Mouse (Mus musculus) midbrain, embryonic 10.5 days (tissue): Measurements from ENCODE around the gene Cep63. TPM values are rescaled to one million over a fixed set of nuclear protein-coding genes. Genes with fewer than 3 reads are reported as not detected.

Source experiments
- DNase-seq: peaks from one replicate; pipeline ENCODE4 v3.0.0-alpha.2; 2017; ENCODE audit warnings: low spot score
- H3K27ac ChIP-seq: fragments of 300-500 bp; sonication (generic); replicated peaks from 2 replicates; pipeline ENCODE4 v1.5.1; 2016; ENCODE audit warnings: mild to moderate bottlenecking
- H3K27me3 ChIP-seq: fragments of 300-500 bp; sonication (generic); 2 replicates; pipeline ENCODE4 v1.6.1; 2016; ENCODE audit warnings: low read depth, mild to moderate bottlenecking; ENCODE audit not compliant: poor library complexity, severe bottlenecking
- H3K36me3 ChIP-seq: fragments of 300-500 bp; sonication (generic); 2 replicates; pipeline ENCODE4 v1.6.1; 2016; ENCODE audit warnings: mild to moderate bottlenecking, moderate library complexity
- H3K4me1 ChIP-seq: fragments of 300-500 bp; sonication (generic); 2 replicates; pipeline ENCODE4 v1.6.1; 2016
- H3K4me3 ChIP-seq: fragments of 300-500 bp; sonication (generic); 2 replicates; pipeline ENCODE4 v1.5.1; 2016; ENCODE audit warnings: mild to moderate bottlenecking, moderate library complexity
- H3K9me3 ChIP-seq: fragments of 300-500 bp; sonication (generic); replicated peaks from 2 replicates; pipeline ENCODE4 v1.6.1; 2016; ENCODE audit warnings: mild to moderate bottlenecking
- WGBS: fragments of 180-500 bp; shearing (Covaris S2); methylation state at CpG from one replicate; pipeline ENCODE4 v1.1.7; 2016; 5-methylcytosine and 5-hydroxymethylcytosine counted together
- polyA plus RNA-seq: library from polyadenylated mRNA; unstranded; fragments of >200 nt; fragmentation: Nextera tagmentation; extraction: Ambion mirVana; gene quantifications from 2 replicates; pipeline ENCODE4 v1.2.1, GENCODE M21; 2016

Gene Cep63
- polyA plus RNA-seq, 1 experiment from 2014 or later = 54.1 TPM

- H3K9me3 ChIP-seq = no peaks in the 10 kb centered on the region
- 75% methylated on average over 8 of the region's 8 CpGs for WGBS
- H3K27me3 ChIP-seq = no peaks in the 10 kb centered on the region
- H3K27ac ChIP-seq = no peak overlapping the region
- H3K4me1 ChIP-seq = peaks cover 18% of the 10 kb centered on the region
- peaks cover 60% of the 10 kb centered on the region for H3K36me3 ChIP-seq
- no peak for DNase-seq
- H3K4me3 ChIP-seq = no peak overlapping the region
Observed at GRCm38 (mm10) chr9:102595662-102596436, 30.5 kb downstream of the Cep63 start.

GRCm38 (mm10) chr9:102594667-102595393 lies 31.5 kb downstream of the Cep63 start:
- H3K27me3 ChIP-seq = no peaks in the 10 kb centered on the region
- DNase-seq = no peak
- peaks cover 18% of the 10 kb centered on the region for H3K4me1 ChIP-seq
- no peak overlapping the region for H3K4me3 ChIP-seq
- WGBS = 47% methylated on average over 6 of the region's 6 CpGs
- peak overlapping the region; percentile 43; the same call in 1 of the 2 replicates for H3K27ac ChIP-seq
- H3K9me3 ChIP-seq = no peaks in the 10 kb centered on the region
- H3K36me3 ChIP-seq = peaks cover 60% of the 10 kb centered on the region

GRCm38 (mm10) chr9:102587347-102587746 lies 39.0 kb downstream of the Cep63 start:
- no peak for DNase-seq
- Histone ChIP-seq H3K36me3 (peaks cover 56% of the 10 kb centered on the region), H3K9me3 (no peaks in the 10 kb centered on the region), H3K4me3 (no peak overlapping the region), H3K27ac (no peak overlapping the region), H3K27me3 (no peaks in the 10 kb centered on the region), H3K4me1 (no peaks in the 10 kb centered on the region)
- WGBS = 89% methylated on average over 5 of the region's 5 CpGs

GRCm38 (mm10) chr9:102581921-102582469 lies 44.3 kb downstream of the Cep63 start:
- Histone ChIP-seq H3K9me3 (no peaks in the 10 kb centered on the region), H3K27ac (no peak overlapping the region), H3K27me3 (no peaks in the 10 kb centered on the region), H3K36me3 (peaks cover 34% of the 10 kb centered on the region), H3K4me3 (no peak overlapping the region), H3K4me1 (no peaks in the 10 kb centered on the region)
- DNase-seq = no peak
- 86% methylated on average over 12 of the region's 12 CpGs for WGBS

- 85% methylated on average over 5 of the region's 5 CpGs for WGBS
Observed at GRCm38 (mm10) chr9:102577480-102577879, 48.9 kb downstream of the Cep63 start.

GRCm38 (mm10) chr9:102572888-102573287 lies 53.4 kb downstream of the Cep63 start:
- peaks cover 13% of the 10 kb centered on the region for H3K4me1 ChIP-seq
- DNase-seq = no peak
- WGBS = 82% methylated on average over 5 of the region's 5 CpGs
- no peaks in the 10 kb centered on the region for H3K27me3 ChIP-seq
- H3K9me3 ChIP-seq = no peaks in the 10 kb centered on the region
- H3K4me3 ChIP-seq = no peak overlapping the region
- no peaks in the 10 kb centered on the region for H3K36me3 ChIP-seq
- no peak overlapping the region for H3K27ac ChIP-seq

More at GRCm38 (mm10) chr9:102577480-102577879, 48.9 kb downstream of the Cep63 start:
- H3K4me3 ChIP-seq = no peak overlapping the region
- DNase-seq = no peak
- no peaks in the 10 kb centered on the region for H3K9me3 ChIP-seq
- no peaks in the 10 kb centered on the region for H3K27me3 ChIP-seq
- no peak overlapping the region for H3K27ac ChIP-seq
- peaks cover 13% of the 10 kb centered on the region for H3K4me1 ChIP-seq
- H3K36me3 ChIP-seq = no peaks in the 10 kb centered on the region

- Histone ChIP-seq H3K4me3 (no peak overlapping the region), H3K27me3 (no peaks in the 10 kb centered on the region), H3K9me3 (peaks cover 6% of the 10 kb centered on the region; the same call in 1 of the 2 replicates), H3K4me1 (no peaks in the 10 kb centered on the region), H3K36me3 (no peaks in the 10 kb centered on the region), H3K27ac (no peak overlapping the region)
- WGBS = 89% methylated on average over 3 of the region's 3 CpGs
- DNase-seq = no peak
Observed at GRCm38 (mm10) chr9:102558463-102558862, 67.9 kb downstream of the Cep63 start.

GRCm38 (mm10) chr9:102553781-102554180 lies 72.6 kb downstream of the Cep63 start:
- Histone ChIP-seq H3K36me3 (no peaks in the 10 kb centered on the region), H3K27ac (no peak overlapping the region), H3K9me3 (peaks cover 5% of the 10 kb centered on the region; the same call in 1 of the 2 replicates), H3K4me1 (no peaks in the 10 kb centered on the region), H3K27me3 (peaks cover 21% of the 10 kb centered on the region; the same call in 1 of the 2 replicates), H3K4me3 (no peak overlapping the region)
- WGBS = 91% methylated on average over 3 of the region's 3 CpGs
- no peak for DNase-seq

GRCm38 (mm10) chr9:102551771-102552170 lies 74.6 kb downstream of the Cep63 start:
- Histone ChIP-seq H3K36me3 (no peaks in the 10 kb centered on the region), H3K4me3 (no peak overlapping the region), H3K9me3 (no peaks in the 10 kb centered on the region), H3K27ac (no peak overlapping the region), H3K4me1 (peaks cover 8% of the 10 kb centered on the region), H3K27me3 (peaks cover 39% of the 10 kb centered on the region)
- WGBS = 87% methylated on average over 10 of the region's 10 CpGs
- no peak for DNase-seq

GRCm38 (mm10) chr9:102549211-102549610 lies 77.1 kb downstream of the Cep63 start:
- 84% methylated on average over 8 of the region's 8 CpGs for WGBS
- H3K27me3 ChIP-seq = peaks cover 46% of the 10 kb centered on the region
- H3K4me1 ChIP-seq = peaks cover 32% of the 10 kb centered on the region
- H3K4me3 ChIP-seq = no peak overlapping the region
- no peaks in the 10 kb centered on the region for H3K9me3 ChIP-seq
- no peaks in the 10 kb centered on the region for H3K36me3 ChIP-seq
- DNase-seq = no peak
- no peak overlapping the region for H3K27ac ChIP-seq

- Histone ChIP-seq H3K9me3 (no peaks in the 10 kb centered on the region), H3K4me3 (no peak overlapping the region), H3K27ac (peak overlapping the region; percentile 30; the same call in 1 of the 2 replicates), H3K27me3 (peaks cover 69% of the 10 kb centered on the region), H3K4me1 (peaks cover 50% of the 10 kb centered on the region), H3K36me3 (no peaks in the 10 kb centered on the region)
- DNase-seq = peak; percentile 37
- 17% methylated on average over 7 of the region's 7 CpGs for WGBS
Observed at GRCm38 (mm10) chr9:102547028-102547354, 79.3 kb downstream of the Cep63 start.

- Histone ChIP-seq H3K36me3 (no peaks in the 10 kb centered on the region), H3K27me3 (peaks cover 72% of the 10 kb centered on the region), H3K9me3 (no peaks in the 10 kb centered on the region), H3K4me1 (peaks cover 50% of the 10 kb centered on the region), H3K4me3 (peak overlapping the region; percentile 53), H3K27ac (no peak overlapping the region)
- WGBS = 56% methylated on average over 20 of the region's 20 CpGs
- no peak for DNase-seq
Observed at GRCm38 (mm10) chr9:102546256-102547027, 79.9 kb downstream of the Cep63 start.
